In genomic region chr1:184275396-184275795, GRCm38 (mm10) we compare ENCODE assay signal across 28 mouse cellular contexts.
A peak's percentile ranks its signal among the peaks of the same experiment; 100 is the strongest.
DNase-seq lines count a peak whose midpoint lies in the region; ATAC-seq and TF ChIP-seq lines count a peak whose summit lies in the region.
"Had no signal": no experiment of that assay in that cellular context is flagged by ENCODE, and none has a peak within 500 bp of the region (broad histone marks: within the 10 kb centered on the region; RNA-seq: fewer than 3 reads in every experiment).

No protein-coding gene starts in this region.

- H3K4me2 ChIP-seq in intestine, embryonic 15.5 days (replicated peaks): no peak overlapping the region
- H3K4me2 ChIP-seq: embryonic facial prominence, embryonic 13.5 days; forebrain, embryonic 13.5 days; heart, embryonic 13.5 days; hindbrain, embryonic 13.5 days had no signal

- ATAC-seq in intestine, embryonic 15.5 days: peak; percentile 63
- ATAC-seq: forebrain, embryonic 13.5 days; forebrain, embryonic 16.5 days; hindbrain, embryonic 16.5 days; Patski had no signal

- no peak for TF ChIP-seq CTCF in small intestine, adult 2 months (IDR thresholded peaks at IDR 0.05; ENCODE audit: extremely low read depth, insufficient read length, insufficient replicate concordance, low read depth, low read length)

- H3K4me3 ChIP-seq in heart, embryonic 10.5 days: no peak overlapping the region
- no peak overlapping the region for H3K4me3 ChIP-seq in intestine, embryonic 15.5 days (replicated peaks)
- no peak overlapping the region for H3K4me3 ChIP-seq in small intestine, adult 2 months (ENCODE audit: low read depth, low read length)
- H3K4me3 ChIP-seq: embryonic facial prominence, embryonic 10.5 days; embryonic facial prominence, embryonic 13.5 days; erythroblast, embryonic 14.5 days; forebrain, embryonic 13.5 days; heart, embryonic 13.5 days; hindbrain, embryonic 13.5 days had no signal

- no peak overlapping the region for H3K9ac ChIP-seq in intestine, embryonic 15.5 days
- H3K9ac ChIP-seq: embryonic facial prominence, embryonic 13.5 days; forebrain, embryonic 13.5 days; heart, embryonic 13.5 days; hindbrain, embryonic 13.5 days had no signal

- WGBS in heart, embryonic 10.5 days: 91% methylated on average over 3 of the region's 3 CpGs
- WGBS in intestine, embryonic 15.5 days: 87% methylated on average over 3 of the region's 3 CpGs
- 32% methylated on average over 3 of the region's 3 CpGs for WGBS in small intestine, adult 2 months

- no peaks in the 10 kb centered on the region for H3K36me3 ChIP-seq in heart, embryonic 10.5 days
- no peaks in the 10 kb centered on the region for H3K36me3 ChIP-seq in intestine, embryonic 15.5 days
- H3K36me3 ChIP-seq in small intestine, adult 2 months (ENCODE audit: control insufficient read depth, insufficient read depth, low read length): no peaks in the 10 kb centered on the region
- H3K36me3 ChIP-seq: embryonic facial prominence, embryonic 10.5 days; embryonic facial prominence, embryonic 13.5 days; G1E; heart, embryonic 13.5 days; hindbrain, embryonic 13.5 days had no signal

- no peaks in the 10 kb centered on the region for H3K4me1 ChIP-seq in heart, embryonic 10.5 days
- H3K4me1 ChIP-seq in intestine, embryonic 15.5 days (replicated peaks): 0 out of 2 replicates have a peak, but pooled peaks cover 4% of the 10 kb centered on the region
- H3K4me1 ChIP-seq in small intestine, adult 2 months (ENCODE audit: control insufficient read depth, insufficient read depth, insufficient read length, low read length): peaks cover 15% of the 10 kb centered on the region; the same call in 1 of the 2 replicates
- H3K4me1 ChIP-seq: embryonic facial prominence, embryonic 13.5 days; forebrain, embryonic 13.5 days; hindbrain, embryonic 13.5 days had no signal

- no peak for TF ChIP-seq POLR2A in small intestine, adult 2 months (IDR thresholded peaks at IDR 0.05; ENCODE audit: low read depth, low read length)

- no peaks in the 10 kb centered on the region for H3K27me3 ChIP-seq in heart, embryonic 10.5 days (ENCODE audit: insufficient read depth, poor library complexity, severe bottlenecking)
- H3K27me3 ChIP-seq in intestine, embryonic 15.5 days (replicated peaks): no peaks in the 10 kb centered on the region
- H3K27me3 ChIP-seq in small intestine, adult 2 months (ENCODE audit: control insufficient read depth, insufficient read depth, low read length): no peaks in the 10 kb centered on the region
- H3K27me3 ChIP-seq: CH12.LX; forebrain, embryonic 13.5 days had no signal

- no peak overlapping the region for H3K27ac ChIP-seq in heart, embryonic 10.5 days
- H3K27ac ChIP-seq in intestine, embryonic 15.5 days: no peak overlapping the region
- H3K27ac ChIP-seq in small intestine, adult 2 months (ENCODE audit: insufficient read depth, low read depth, low read length): peak overlapping the region; percentile 98
- H3K27ac ChIP-seq: embryonic facial prominence, embryonic 10.5 days; embryonic facial prominence, embryonic 13.5 days; forebrain, embryonic 13.5 days; heart, embryonic 13.5 days; hindbrain, embryonic 13.5 days had no signal

- DNase-seq in heart, embryonic 10.5 days (ENCODE audit: low spot score): peak; percentile 60
- DNase-seq in heart, postnatal 25 days (ENCODE audit: low spot score): no peak
- peak; percentile 11 for DNase-seq in yolk sac, embryonic 10.5 days (ENCODE audit: low spot score)
- DNase-seq in adrenal gland, adult 18-20 months (ENCODE audit: low spot score in 2 of 2): no peak
- DNase-seq in kidney, postnatal 4 days: no peak
- DNase-seq: adrenal gland, postnatal 25 days; B cell, adult 2 months; cerebellum, adult 11-12 months; cerebellum, adult 8-10 months; cerebellum, postnatal 10 days; cerebellum, postnatal 36 days; embryo, embryonic 11 days; gastrocnemius, postnatal 10 days; gastrocnemius, postnatal 36 days; heart, postnatal 14 days had no signal

- no peaks in the 10 kb centered on the region for H3K9me3 ChIP-seq in heart, embryonic 10.5 days
- no peaks in the 10 kb centered on the region for H3K9me3 ChIP-seq in intestine, embryonic 15.5 days
- H3K9me3 ChIP-seq: embryonic facial prominence, embryonic 10.5 days; embryonic facial prominence, embryonic 13.5 days; forebrain, embryonic 13.5 days; heart, embryonic 13.5 days; hindbrain, embryonic 13.5 days had no signal

- intact Hi-C loops in heart, postnatal 25 days (cut with DNase I): no loop called here

Comparison
In these comparisons a context has a peak if more than half of its experiments do, and no peak if none do; other contexts are left out.
1. DNase-seq: peak in heart, embryonic 10.5 days (single experiment) and yolk sac, embryonic 10.5 days (single experiment); none in heart, postnatal 25 days (single experiment), adrenal gland, adult 18-20 months (0 of 2) and kidney, postnatal 4 days (0 of 2).